Mouse (Mus musculus): ENCODE data around the gene Dnajc3.

DNA sequence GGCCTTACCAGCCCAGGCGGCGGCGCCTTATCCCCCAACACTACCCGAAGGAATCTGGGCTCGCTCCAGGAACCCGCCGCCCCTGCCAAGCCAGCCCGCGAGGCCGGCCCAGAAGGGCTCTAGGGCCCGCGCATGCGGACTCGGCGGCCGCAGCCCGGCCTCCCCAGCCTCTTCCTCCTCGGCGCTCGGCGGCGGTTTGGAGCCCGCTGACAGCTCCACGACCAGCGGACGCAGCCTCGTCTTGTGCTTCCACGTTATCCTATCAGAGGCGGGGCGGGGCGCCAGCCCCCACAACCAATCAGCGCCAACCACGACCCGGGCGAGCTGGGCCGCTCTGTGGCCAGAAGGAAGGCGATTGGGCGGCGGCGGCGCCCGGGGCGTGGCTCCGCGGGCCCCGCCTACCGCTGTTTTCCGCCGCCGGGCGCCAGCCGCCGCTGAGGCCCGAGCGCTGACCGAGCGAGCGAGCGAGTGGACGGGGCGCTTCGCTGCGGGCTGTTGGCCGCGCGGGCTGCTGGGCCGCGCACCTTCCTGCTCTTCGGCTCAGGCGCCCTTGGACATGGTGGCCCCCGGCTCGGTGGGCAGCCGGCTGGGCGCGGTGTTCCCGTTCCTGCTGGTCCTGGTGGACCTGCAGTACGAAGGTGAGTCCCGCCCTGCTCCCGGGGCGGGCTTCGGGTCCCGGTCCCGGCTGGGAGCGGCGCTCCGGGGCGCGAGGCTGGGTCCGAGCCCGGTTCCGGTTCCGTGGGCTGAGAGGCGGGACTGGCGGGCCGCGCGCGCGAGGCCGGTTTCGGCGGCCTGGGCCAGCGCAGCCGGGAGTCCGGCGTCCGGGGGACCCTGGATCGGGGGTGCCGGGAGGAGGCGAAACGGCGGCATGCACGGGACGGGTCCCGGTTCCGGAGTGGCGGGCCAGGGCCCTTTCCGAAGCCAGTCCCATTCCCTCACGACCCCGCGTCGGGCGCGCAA, at the start of gene Dnajc3:
- TF ChIP-seq CTCF (IDR thresholded peaks at IDR 0.05; ENCODE audit: control insufficient read depth, insufficient read depth, low read length) = no peak
- TF ChIP-seq POLR2A (IDR thresholded peaks at IDR 0.05; ENCODE audit: borderline replicate concordance, control insufficient read depth, low read depth, low read length) = peak; percentile 76

Data from bone marrow, adult 2 months (tissue).